Mouse (Mus musculus) brain, embryonic 14.5 days (tissue): ENCODE data around the gene Tmem179. TPM values are rescaled to one million over a fixed set of nuclear protein-coding genes. Genes with fewer than 3 reads are reported as not detected.

ENCODE experiments used
- DNase-seq: peaks from one replicate; pipeline ENCODE4 v3.0.0-alpha.2; 2011; ENCODE audit warnings: low read depth
- CTCF ChIP-seq: fragments of 200-500 bp; IDR thresholded peaks from 2 replicates; pipeline ENCODE4 v1.5.1; 2012; ENCODE audit warnings: inconsistent platforms, mild to moderate bottlenecking, moderate library complexity, borderline replicate concordance; ENCODE audit not compliant: insufficient read depth, insufficient read length; ENCODE audit errors: extremely low read depth
- POLR2A ChIP-seq: fragments of 200-500 bp; IDR thresholded peaks from 2 replicates; pipeline ENCODE4 v1.6.1; 2012; ENCODE audit warnings: mild to moderate bottlenecking, inconsistent platforms, borderline replicate concordance; ENCODE audit not compliant: poor library complexity, insufficient read depth, insufficient read length, severe bottlenecking; ENCODE audit errors: extremely low read depth
- polyA plus RNA-seq: library from polyadenylated mRNA; depleted of rRNA; stranded (reverse); fragments of >200 nt; gene quantifications from 2 replicates; pipeline ENCODE4 v1.2.3, GENCODE M21; 2012

The Tmem179 gene
- polyA plus RNA-seq, 1 experiment = 56.0 TPM

DNA sequence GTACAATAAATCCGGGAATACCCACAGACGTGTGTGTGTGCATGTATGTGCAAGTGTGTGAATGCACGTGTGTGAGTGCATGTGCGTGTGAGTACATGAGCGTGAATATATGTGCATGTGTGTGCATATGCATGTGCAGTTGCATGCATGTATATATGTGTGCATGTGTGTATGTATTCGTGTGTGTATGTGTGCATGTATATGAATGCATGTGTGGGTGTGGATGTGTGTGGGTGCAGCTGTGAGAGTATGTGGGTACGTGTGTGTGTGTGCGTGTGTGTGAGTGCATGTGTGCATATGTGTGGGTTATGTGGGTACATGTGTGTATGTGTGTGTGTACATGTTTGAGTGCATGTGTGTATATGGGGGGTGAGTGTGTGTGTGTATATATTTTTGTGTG is 29.6 kb upstream of the Tmem179 start:
- TF ChIP-seq CTCF (no peak), POLR2A (no peak)
- no peak for DNase-seq

DNA sequence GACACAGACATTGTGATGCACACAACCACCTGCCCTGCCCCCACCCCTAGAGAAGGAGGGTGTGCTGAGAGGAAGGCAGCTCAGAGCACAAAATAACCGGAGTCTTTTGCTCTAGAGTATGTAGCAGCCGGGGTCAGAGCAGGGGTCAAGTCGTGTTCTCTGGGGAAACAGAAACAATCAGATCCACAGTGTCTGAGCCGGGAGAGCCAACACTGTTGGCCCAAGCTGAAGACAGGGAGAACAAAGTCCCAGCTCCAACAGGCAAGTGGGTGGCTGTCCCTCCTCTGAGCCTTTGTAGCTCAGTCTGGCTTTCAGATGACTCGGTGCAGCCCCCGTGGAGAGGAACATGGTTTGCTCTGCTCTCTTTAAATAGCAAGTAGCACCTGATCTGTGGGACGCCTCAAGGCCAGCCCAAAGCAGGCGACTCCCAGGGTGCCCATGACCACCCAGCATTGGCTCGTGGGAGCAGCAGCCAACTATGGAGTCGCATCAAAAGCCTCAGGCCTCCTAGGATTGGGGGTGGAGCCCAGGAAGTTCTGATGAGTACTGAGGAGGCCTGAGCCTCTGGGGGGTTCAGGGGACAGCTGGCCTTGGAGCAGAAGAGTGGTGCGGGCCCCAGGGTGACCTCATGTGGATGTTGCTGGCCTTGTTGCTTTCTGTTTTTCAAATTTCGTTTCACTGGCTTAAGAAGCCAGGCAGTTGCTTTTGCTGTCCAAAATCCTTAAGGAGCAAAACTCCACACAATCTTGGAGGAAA is 28.6 kb upstream of the Tmem179 start:
- TF ChIP-seq CTCF (no peak), POLR2A (no peak)
- peak; percentile 16 for DNase-seq

DNA sequence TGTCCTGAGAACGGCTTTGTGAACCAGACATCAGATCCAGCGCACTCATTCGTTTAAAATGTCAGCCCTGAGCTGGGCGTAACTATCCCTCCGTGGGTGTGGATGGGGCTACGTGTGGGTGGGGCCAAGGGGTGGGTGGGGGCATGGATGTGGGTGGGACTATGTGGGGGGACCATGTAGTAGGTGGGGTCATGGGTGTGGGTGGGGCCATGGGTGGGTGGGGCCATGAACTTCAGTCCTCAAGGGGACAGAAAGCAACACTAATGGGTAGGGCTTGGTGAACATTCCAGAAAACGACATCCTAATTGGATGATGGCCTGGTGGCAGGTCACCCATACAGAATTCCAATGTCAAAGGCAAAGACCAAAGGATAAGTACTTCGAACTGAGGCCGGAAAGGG is 27.4 kb upstream of the Tmem179 start:
- TF ChIP-seq POLR2A (no peak), CTCF (no peak)
- no peak for DNase-seq

- no peak for TF ChIP-seq POLR2A
- TF ChIP-seq CTCF = peak; percentile 99
- peak; percentile 95 for DNase-seq
Measured at GRCm38 (mm10) chr12:112542920-112543300, 26.4 kb upstream of the Tmem179 start.

GRCm38 (mm10) chr12:112542257-112542919 is 25.8 kb upstream of the Tmem179 start:
- TF ChIP-seq CTCF (no peak), POLR2A (no peak)
- DNase-seq = peak; percentile 85

GRCm38 (mm10) chr12:112541483-112542091 is 25.0 kb upstream of the Tmem179 start:
- peak; percentile 97 for DNase-seq
- no peak for TF ChIP-seq POLR2A
- no peak for TF ChIP-seq CTCF

DNA sequence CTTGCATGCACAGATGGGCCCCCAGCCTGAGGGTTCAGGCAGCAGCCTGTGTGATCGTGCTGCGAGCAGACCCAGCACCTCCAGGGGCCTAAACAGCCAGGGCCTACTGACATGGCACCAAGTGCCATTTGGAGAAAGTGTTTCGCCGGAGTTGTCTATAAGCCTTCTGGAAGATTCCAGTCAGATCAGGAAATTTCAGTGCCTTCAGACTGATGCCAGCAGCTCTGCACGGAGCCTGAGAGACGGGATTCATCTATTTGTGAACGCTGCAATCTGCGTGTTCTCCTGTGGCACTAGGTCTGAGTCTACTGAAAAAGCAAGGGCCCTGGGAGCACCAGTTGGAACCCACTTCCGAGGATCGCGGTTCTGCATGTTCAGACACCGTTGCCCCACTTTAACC is 23.8 kb upstream of the Tmem179 start:
- peak; percentile 56 for DNase-seq
- TF ChIP-seq POLR2A = no peak
- TF ChIP-seq CTCF = no peak

GRCm38 (mm10) chr12:112539466-112539965 is 23.0 kb upstream of the Tmem179 start:
- TF ChIP-seq POLR2A (no peak), CTCF (no peak)
- DNase-seq = no peak

DNA sequence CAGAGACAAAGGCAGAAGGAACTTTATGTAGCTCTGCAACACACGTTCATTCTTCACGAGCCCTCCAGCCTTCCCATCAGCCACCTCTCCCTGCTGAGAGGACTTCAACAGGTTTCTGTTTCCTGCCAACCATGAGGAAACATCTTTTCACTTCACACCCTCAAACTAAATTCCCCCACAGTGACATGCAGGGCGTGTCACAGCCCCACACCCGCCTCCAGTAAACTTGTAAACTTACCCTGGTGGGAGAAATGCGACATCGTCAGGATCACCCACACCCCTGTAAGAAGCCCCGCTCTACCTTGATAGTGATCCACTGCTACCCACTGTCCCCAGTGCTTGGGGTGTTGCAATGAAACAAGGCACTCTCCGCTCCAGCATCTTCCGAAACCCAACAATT is 21.8 kb upstream of the Tmem179 start:
- no peak for DNase-seq
- TF ChIP-seq CTCF (no peak), POLR2A (no peak)

- DNase-seq = no peak
- TF ChIP-seq POLR2A (no peak), CTCF (no peak)
Measured at GRCm38 (mm10) chr12:112537233-112537632, 20.7 kb upstream of the Tmem179 start.

- DNase-seq = no peak
- TF ChIP-seq CTCF = no peak
- no peak for TF ChIP-seq POLR2A
Measured at GRCm38 (mm10) chr12:112533758-112534157, 17.2 kb upstream of the Tmem179 start.
